Mouse (Mus musculus) hindbrain, embryonic 11.5 days (tissue): ENCODE data around the gene H13. TPM values are rescaled to one million over a fixed set of nuclear protein-coding genes. Genes with fewer than 3 reads are reported as not detected.

Experiments
- ATAC-seq: fragments of 200-750 bp; cut with Nextera tagmentation; 2 replicates; pipeline ENCODE4 v1.8.0; 2017; ENCODE audit warnings: mild to moderate bottlenecking, moderate TSS enrichment, moderate library complexity; ENCODE audit not compliant: low FRiP score
- DNase-seq: peaks from one replicate; pipeline ENCODE4 v3.0.0-alpha.2; 2015; ENCODE audit warnings: low spot score
- H3K27ac ChIP-seq: fragments of 300-500 bp; sonication (generic); 2 replicates; pipeline ENCODE4 v1.5.1; 2014; ENCODE audit warnings: mild to moderate bottlenecking, low read depth, low read length
- H3K27me3 ChIP-seq: fragments of 300-500 bp; sonication (generic); 2 replicates; pipeline ENCODE4 v1.6.1; 2014; ENCODE audit warnings: mild to moderate bottlenecking, low read length, moderate library complexity, mixed read lengths; ENCODE audit not compliant: control insufficient read depth, insufficient read depth
- H3K36me3 ChIP-seq: fragments of 300-500 bp; sonication (generic); 2 replicates; pipeline ENCODE4 v1.6.1; 2014; ENCODE audit warnings: mild to moderate bottlenecking, low read length, moderate library complexity, mixed read lengths; ENCODE audit not compliant: control insufficient read depth, insufficient read depth
- H3K4me1 ChIP-seq: fragments of 300-500 bp; sonication (generic); replicated peaks from 2 replicates; pipeline ENCODE4 v1.6.1; 2014; ENCODE audit warnings: low read length, mixed read lengths; ENCODE audit not compliant: control insufficient read depth, insufficient read depth
- H3K4me2 ChIP-seq: fragments of 300-500 bp; sonication (generic); replicated peaks from 2 replicates; pipeline ENCODE4 v1.6.1; 2014; ENCODE audit warnings: mild to moderate bottlenecking, low read depth, low read length
- H3K4me3 ChIP-seq: fragments of 300-500 bp; sonication (generic); 2 replicates; pipeline ENCODE4 v1.5.1; 2014; ENCODE audit warnings: low read depth, low read length
- H3K9ac ChIP-seq: fragments of 300-500 bp; sonication (generic); 2 replicates; pipeline ENCODE4 v1.6.1; 2014; ENCODE audit warnings: low read depth, low read length
- H3K9me3 ChIP-seq: fragments of 300-500 bp; sonication (generic); 2 replicates; pipeline ENCODE4 v1.6.1; 2016; ENCODE audit warnings: low read length; ENCODE audit not compliant: control insufficient read depth
- WGBS: fragments of 180-500 bp; shearing (Covaris S2); extraction: QIAGEN DNeasy Blood & Tissue Kit; methylation state at CpG from one replicate; pipeline ENCODE4 v1.1.7; 2014; 5-methylcytosine and 5-hydroxymethylcytosine counted together
- polyA plus RNA-seq: library from polyadenylated mRNA; unstranded; fragments of >200 nt; fragmentation: Nextera tagmentation; extraction: Ambion mirVana; gene quantifications from 2 replicates; pipeline ENCODE4 v1.2.1, GENCODE M21; 2014

Gene H13
- polyA plus RNA-seq, result 124 and 138 TPM in 2 replicates

GRCm38 (mm10) chr2:152669256-152669638 lies at the start of gene H13:
Gene H13, plus strand, starts transcription at chr2:152669461.
- Histone ChIP-seq H3K4me3 (peak within 1 kb of the TSS; percentile 90), H3K27me3 (no peaks in the 10 kb centered on the region), H3K27ac (peak within 1 kb of the TSS; percentile 92), H3K4me1 (peaks cover 10% of the 10 kb centered on the region), H3K36me3 (no peaks in the 10 kb centered on the region), H3K9me3 (no peaks in the 10 kb centered on the region), H3K9ac (peak within 1 kb of the TSS; percentile 93), H3K4me2 (peak within 1 kb of the TSS; percentile 76)
- WGBS, result under 1% methylated on average over 34 of the region's 35 CpGs
- DNase-seq (peak; percentile 98), ATAC-seq (peak; percentile 83)

- H3K4me2 ChIP-seq, result no peak overlapping the region
- no peak for DNase-seq
- H3K27ac ChIP-seq, result no peak overlapping the region
These were observed 48.7 kb upstream of the H13 start for GRCm38 (mm10) chr2:152620367-152621134.

GRCm38 (mm10) chr2:152622151-152622550 lies 47.1 kb upstream of the H13 start:
- DNase-seq, result no peak
- whole genome bisulfite sequencing, result 90% methylated on average over 13 of the region's 13 CpGs
- H3K27ac ChIP-seq, result no peak overlapping the region
- no peaks in the 10 kb centered on the region for H3K36me3 ChIP-seq
- no peak overlapping the region for H3K4me3 ChIP-seq
- H3K27me3 ChIP-seq, result peaks cover 13% of the 10 kb centered on the region
- no peak overlapping the region for H3K4me2 ChIP-seq
- no peak for ATAC-seq
- peaks cover 5% of the 10 kb centered on the region; the same call in 1 of the 2 replicates for H3K4me1 ChIP-seq
- no peak overlapping the region for H3K9ac ChIP-seq
- H3K9me3 ChIP-seq, result no peaks in the 10 kb centered on the region

More at GRCm38 (mm10) chr2:152620367-152621134, 48.7 kb upstream of the H13 start:
- Histone ChIP-seq H3K4me3 (no peak overlapping the region), H3K9ac (no peak overlapping the region), H3K4me1 (no peaks in the 10 kb centered on the region), H3K9me3 (no peaks in the 10 kb centered on the region), H3K36me3 (no peaks in the 10 kb centered on the region), H3K27me3 (no peaks in the 10 kb centered on the region; the same call in 1 of the 2 replicates)
- no peak for ATAC-seq
- WGBS, result 77% methylated on average over 9 of the region's 9 CpGs

- Histone ChIP-seq H3K27ac (no peak within 1 kb of the TSS), H3K36me3 (no peaks in the 10 kb centered on the region), H3K4me2 (no peak within 1 kb of the TSS), H3K4me1 (peaks cover 7% of the 10 kb centered on the region; the same call in 1 of the 2 replicates), H3K27me3 (peaks cover 19% of the 10 kb centered on the region), H3K9ac (no peak within 1 kb of the TSS), H3K9me3 (no peaks in the 10 kb centered on the region), H3K4me3 (no peak within 1 kb of the TSS)
- DNase-seq, result no peak
- ATAC-seq, result no peak
- WGBS, result 79% methylated on average over 7 of the region's 7 CpGs
These were observed 46.3 kb upstream of the H13 start, which contains the start of gene Defb25 for GRCm38 (mm10) chr2:152622953-152623352. Gene Defb25, minus strand, starts transcription at chr2:152623053.

GRCm38 (mm10) chr2:152624566-152624965 lies 44.7 kb upstream of the H13 start:
- 81% methylated on average over 2 of the region's 2 CpGs for WGBS
- no peak overlapping the region for H3K4me2 ChIP-seq
- no peak for ATAC-seq
- H3K9ac ChIP-seq, result no peak overlapping the region
- no peak for DNase-seq
- no peaks in the 10 kb centered on the region for H3K9me3 ChIP-seq
- peaks cover 32% of the 10 kb centered on the region for H3K27me3 ChIP-seq
- no peaks in the 10 kb centered on the region for H3K36me3 ChIP-seq
- no peak overlapping the region for H3K27ac ChIP-seq
- H3K4me1 ChIP-seq, result peaks cover 7% of the 10 kb centered on the region; the same call in 1 of the 2 replicates
- H3K4me3 ChIP-seq, result no peak overlapping the region

GRCm38 (mm10) chr2:152625256-152625655 lies 44.0 kb upstream of the H13 start:
- Histone ChIP-seq H3K4me1 (peaks cover 7% of the 10 kb centered on the region; the same call in 1 of the 2 replicates), H3K27ac (no peak overlapping the region), H3K4me2 (no peak overlapping the region), H3K36me3 (no peaks in the 10 kb centered on the region), H3K9ac (no peak overlapping the region), H3K27me3 (peaks cover 32% of the 10 kb centered on the region), H3K4me3 (no peak overlapping the region), H3K9me3 (no peaks in the 10 kb centered on the region)
- DNase-seq, result no peak
- ATAC-seq, result peak; percentile 58; the same call in 1 of the 2 replicates
- 6% methylated on average over 1 of the region's 1 CpGs for WGBS

GRCm38 (mm10) chr2:152626774-152627591 lies 42.3 kb upstream of the H13 start, which contains the start of gene Rem1:
Gene Rem1, plus strand, starts transcription at chr2:152626951.
- H3K4me3 ChIP-seq, result peak within 1 kb of the TSS; percentile 27
- DNase-seq (peak; percentile 54), ATAC-seq (no peak)
- peak within 1 kb of the TSS; percentile 55 for H3K4me2 ChIP-seq
- H3K4me1 ChIP-seq, result peaks cover 7% of the 10 kb centered on the region; the same call in 1 of the 2 replicates
- no peaks in the 10 kb centered on the region for H3K9me3 ChIP-seq
- no peak within 1 kb of the TSS; the same call in 1 of the 2 replicates for H3K9ac ChIP-seq
- H3K27me3 ChIP-seq, result peaks cover 32% of the 10 kb centered on the region
- no peak within 1 kb of the TSS for H3K27ac ChIP-seq
- H3K36me3 ChIP-seq, result no peaks in the 10 kb centered on the region
- WGBS, result under 1% methylated on average over 57 of the region's 59 CpGs

GRCm38 (mm10) chr2:152628066-152628465 lies 41.2 kb upstream of the H13 start:
- H3K27me3 ChIP-seq, result peaks cover 32% of the 10 kb centered on the region
- H3K4me3 ChIP-seq, result no peak overlapping the region
- no peaks in the 10 kb centered on the region for H3K36me3 ChIP-seq
- H3K9ac ChIP-seq, result no peak overlapping the region
- H3K4me2 ChIP-seq, result no peak overlapping the region
- ATAC-seq (no peak), DNase-seq (no peak)
- no peak overlapping the region for H3K27ac ChIP-seq
- 37% methylated on average over 17 of the region's 17 CpGs for WGBS
- H3K4me1 ChIP-seq, result peaks cover 7% of the 10 kb centered on the region; the same call in 1 of the 2 replicates
- no peaks in the 10 kb centered on the region for H3K9me3 ChIP-seq
